Mouse (Mus musculus) myocyte (in vitro differentiated cells): Measurements from ENCODE around the gene Farp1. TPM values are rescaled to one million over a fixed set of nuclear protein-coding genes. Genes with fewer than 3 reads are reported as not detected.

Source experiments
- H3K27me3 ChIP-seq: one replicate; pipeline ENCODE4 v1.6.1; 2011; ENCODE audit not compliant: control insufficient read depth, insufficient read depth, insufficient read length
- H3K36me3 ChIP-seq: one replicate; pipeline ENCODE4 v1.6.1; 2011; ENCODE audit not compliant: control insufficient read depth, insufficient read depth
- H3K4me2 ChIP-seq: one replicate; pipeline ENCODE4 v1.6.1; 2011; ENCODE audit warnings: low read depth, control low read depth
- H3K4me3 ChIP-seq: one replicate; pipeline ENCODE4 v1.5.1; 2011; ENCODE audit warnings: mild to moderate bottlenecking, control low read depth, moderate library complexity
- H3K79me2 ChIP-seq: one replicate; pipeline ENCODE4 v1.6.1; 2011; ENCODE audit not compliant: control insufficient read depth, insufficient read depth
- H3ac ChIP-seq: one replicate; pipeline ENCODE4 v1.6.1; 2011; ENCODE audit not compliant: control insufficient read depth, insufficient read length
- CEBPB ChIP-seq: IDR thresholded peaks from 2 replicates; pipeline ENCODE4 v1.6.1; 2011; ENCODE audit warnings: mild to moderate bottlenecking, moderate library complexity; ENCODE audit not compliant: poor library complexity, insufficient read depth, severe bottlenecking
- E2F4 ChIP-seq: IDR thresholded peaks from one replicate; pipeline ENCODE4 v1.6.1; 2011; ENCODE audit warnings: mild to moderate bottlenecking, control low read depth, moderate library complexity; ENCODE audit not compliant: insufficient read depth
- MAX ChIP-seq: IDR thresholded peaks from one replicate; pipeline ENCODE4 v1.6.1; 2011; ENCODE audit warnings: low read depth, mild to moderate bottlenecking, control low read depth
- MYOD1 ChIP-seq, 3 experiments: IDR thresholded peaks; one replicate each; pipeline ENCODE4 v1.6.1; 2011; ENCODE audit warnings: control low read depth in 2 of 3, low read depth in 2 of 3, mild to moderate bottlenecking in 2 of 3, moderate library complexity in 1 of 3; ENCODE audit not compliant: insufficient read length in 2 of 3, control insufficient read depth in 1 of 3
- MYOG ChIP-seq, 3 experiments: IDR thresholded peaks; one replicate each; pipeline ENCODE4 v1.6.1; 2011; ENCODE audit warnings: control low read depth in 2 of 3, low read depth in 2 of 3, mild to moderate bottlenecking in 2 of 3; ENCODE audit not compliant: insufficient read length in 2 of 3, control insufficient read depth in 1 of 3, insufficient read depth in 1 of 3
- POLR2A ChIP-seq: IDR thresholded peaks from one replicate; pipeline ENCODE4 v1.6.1; 2011; ENCODE audit warnings: low read depth, mild to moderate bottlenecking, control low read depth, moderate library complexity; ENCODE audit not compliant: insufficient read length
- POLR2AphosphoS2 ChIP-seq: IDR thresholded peaks from one replicate; pipeline ENCODE4 v1.6.1; 2011; ENCODE audit warnings: low read depth, control low read depth; ENCODE audit not compliant: insufficient read length
- REST ChIP-seq: IDR thresholded peaks from one replicate; pipeline ENCODE4 v1.6.1; 2011; ENCODE audit warnings: mild to moderate bottlenecking, control low read depth, moderate library complexity; ENCODE audit not compliant: insufficient read depth, insufficient read length
- SRF ChIP-seq: IDR thresholded peaks from one replicate; pipeline ENCODE4 v1.6.1; 2011; ENCODE audit warnings: low read depth; ENCODE audit not compliant: control insufficient read depth, insufficient read length
- TCF12 ChIP-seq: IDR thresholded peaks from one replicate; pipeline ENCODE4 v1.6.1; 2011; ENCODE audit warnings: mild to moderate bottlenecking, control low read depth; ENCODE audit not compliant: poor library complexity, insufficient read depth, severe bottlenecking
- TCF3 ChIP-seq: IDR thresholded peaks from one replicate; pipeline ENCODE4 v1.6.1; 2011; ENCODE audit warnings: low read depth, control low read depth; ENCODE audit not compliant: insufficient read length
- USF1 ChIP-seq: IDR thresholded peaks from one replicate; pipeline ENCODE4 v1.6.1; 2011; ENCODE audit warnings: low read depth, mild to moderate bottlenecking, control low read depth, moderate library complexity
- polyA plus RNA-seq: library from polyadenylated mRNA; unstranded; fragments of >200 nt; fragmentation: generic; extraction: Trizol; gene quantifications from one replicate; pipeline ENCODE4 v1.2.1, GENCODE M21; 2012; ENCODE audit warnings: missing spikeins

Gene Farp1
- polyA plus RNA-seq, 1 experiment: 29.7 TPM

DNA sequence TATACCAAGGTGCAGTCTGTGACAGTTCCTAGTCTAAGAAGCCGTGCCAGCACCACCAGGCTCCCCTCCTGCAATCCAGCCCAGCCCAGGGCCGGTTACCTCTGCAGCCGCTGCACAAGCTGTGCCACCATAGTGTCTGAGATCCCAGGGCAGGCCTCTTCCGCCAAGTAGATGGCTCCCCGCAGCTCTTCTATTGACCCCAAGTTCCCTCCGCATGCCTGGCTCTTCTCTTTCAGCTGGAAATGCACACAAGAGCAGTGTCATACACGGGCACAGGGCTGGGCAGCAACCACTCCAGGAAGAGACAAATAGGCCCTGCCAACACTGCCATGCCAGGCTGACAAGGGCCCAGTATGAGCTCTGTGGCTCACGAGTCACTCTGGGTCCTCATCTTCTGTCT, 256.9 kb downstream of the Farp1 start:
- Histone ChIP-seq H3K4me3 (no peak overlapping the region), H3ac (no peak overlapping the region), H3K4me2 (no peak overlapping the region), H3K36me3 (peaks cover 14% of the 10 kb centered on the region), H3K27me3 (no peaks in the 10 kb centered on the region), H3K79me2 (no peaks in the 10 kb centered on the region)
- TF ChIP-seq TCF12: no peak
- TF ChIP-seq SRF: no peak
- no peak for TF ChIP-seq POLR2A

GRCm38 (mm10) chr14:121292391-121292790, 257.4 kb downstream of the Farp1 start:
- H3K4me3 ChIP-seq: no peak overlapping the region
- TF ChIP-seq MYOD1 (IDR thresholded peaks at IDR 0.05; ENCODE audit: control insufficient read depth in 1 of 3, insufficient read length in 2 of 3, low read depth in 2 of 3) (no peak), USF1 (no peak), REST (no peak), SRF (no peak), MYOG (IDR thresholded peaks at IDR 0.05; ENCODE audit: control insufficient read depth in 1 of 3, insufficient read depth in 1 of 3, insufficient read length in 2 of 3, low read depth in 2 of 3) (no peak), TCF12 (no peak), CEBPB (no peak), TCF3 (no peak), E2F4 (no peak), POLR2A (no peak), MAX (no peak), POLR2AphosphoS2 (no peak)
- H3K27me3 ChIP-seq: no peaks in the 10 kb centered on the region
- no peaks in the 10 kb centered on the region for H3K79me2 ChIP-seq
- H3K4me2 ChIP-seq: no peak overlapping the region
- H3K36me3 ChIP-seq: peaks cover 18% of the 10 kb centered on the region
- H3ac ChIP-seq: no peak overlapping the region

DNA sequence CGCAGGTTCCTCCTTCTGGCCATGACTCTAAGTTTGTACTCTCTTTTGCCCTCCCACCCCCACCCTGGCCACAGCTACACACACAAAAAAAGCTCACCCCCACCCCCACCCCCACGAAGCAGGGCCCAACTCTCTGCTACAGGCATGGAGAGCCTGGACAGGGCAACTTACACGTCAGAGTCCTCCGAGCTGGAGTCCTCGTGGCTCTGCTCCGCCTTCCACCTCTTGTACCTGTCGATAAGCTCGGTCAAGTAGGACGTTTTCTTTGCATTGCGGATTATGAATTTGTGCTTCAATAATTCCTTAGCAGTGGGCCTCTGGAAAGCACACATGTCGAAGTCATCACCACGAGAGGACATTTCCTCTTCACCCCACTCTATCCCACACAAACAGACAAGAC, 259.5 kb downstream of the Farp1 start:
- Histone ChIP-seq H3K27me3 (no peaks in the 10 kb centered on the region), H3K4me2 (no peak overlapping the region), H3K36me3 (peaks cover 18% of the 10 kb centered on the region), H3K79me2 (no peaks in the 10 kb centered on the region), H3ac (no peak overlapping the region), H3K4me3 (no peak overlapping the region)
- no peak for TF ChIP-seq MYOD1 (IDR thresholded peaks at IDR 0.05; ENCODE audit: control insufficient read depth in 1 of 3, insufficient read length in 2 of 3, low read depth in 2 of 3)
- no peak for TF ChIP-seq SRF
- TF ChIP-seq REST: no peak
- TF ChIP-seq MAX: no peak
- TF ChIP-seq TCF12: no peak
- TF ChIP-seq MYOG (IDR thresholded peaks at IDR 0.05; ENCODE audit: control insufficient read depth in 1 of 3, insufficient read depth in 1 of 3, insufficient read length in 2 of 3, low read depth in 2 of 3): no peak
- no peak for TF ChIP-seq TCF3
- no peak for TF ChIP-seq POLR2AphosphoS2
- no peak for TF ChIP-seq CEBPB
- no peak for TF ChIP-seq POLR2A
- TF ChIP-seq USF1: no peak
- no peak for TF ChIP-seq E2F4

- Histone ChIP-seq H3K79me2 (peaks cover 6% of the 10 kb centered on the region), H3K4me3 (no peak overlapping the region), H3K36me3 (peaks cover 27% of the 10 kb centered on the region), H3K27me3 (no peaks in the 10 kb centered on the region), H3ac (no peak overlapping the region), H3K4me2 (no peak overlapping the region)
- no peak for TF ChIP-seq USF1
- TF ChIP-seq POLR2AphosphoS2: no peak
- TF ChIP-seq POLR2A: no peak
- no peak for TF ChIP-seq MYOG (IDR thresholded peaks at IDR 0.05; ENCODE audit: control insufficient read depth in 1 of 3, insufficient read depth in 1 of 3, insufficient read length in 2 of 3, low read depth in 2 of 3)
- TF ChIP-seq MAX: no peak
- no peak for TF ChIP-seq TCF3
- no peak for TF ChIP-seq MYOD1 (IDR thresholded peaks at IDR 0.05; ENCODE audit: control insufficient read depth in 1 of 3, insufficient read length in 2 of 3, low read depth in 2 of 3)
- no peak for TF ChIP-seq E2F4
- no peak for TF ChIP-seq REST
- no peak for TF ChIP-seq CEBPB
These were observed 262.1 kb downstream of the Farp1 start for GRCm38 (mm10) chr14:121297103-121297502.

GRCm38 (mm10) chr14:121298537-121298936, 263.5 kb downstream of the Farp1 start:
- Histone ChIP-seq H3K79me2 (peaks cover 10% of the 10 kb centered on the region), H3K4me2 (no peak overlapping the region), H3K27me3 (no peaks in the 10 kb centered on the region), H3K4me3 (no peak overlapping the region), H3ac (no peak overlapping the region), H3K36me3 (peaks cover 21% of the 10 kb centered on the region)
- TF ChIP-seq TCF12 (no peak), MYOD1 (IDR thresholded peaks at IDR 0.05; ENCODE audit: control insufficient read depth in 1 of 3, insufficient read length in 2 of 3, low read depth in 2 of 3) (no peak), MYOG (IDR thresholded peaks at IDR 0.05; ENCODE audit: control insufficient read depth in 1 of 3, insufficient read depth in 1 of 3, insufficient read length in 2 of 3, low read depth in 2 of 3) (no peak), MAX (no peak), SRF (no peak), REST (no peak), POLR2AphosphoS2 (no peak), TCF3 (no peak), POLR2A (no peak), CEBPB (no peak)
